Mouse (Mus musculus) neural tube, embryonic 12.5 days (tissue): ENCODE measurements around the gene Phf13. TPM values are rescaled to one million over a fixed set of nuclear protein-coding genes. Genes with fewer than 3 reads are reported as not detected.
A peak's percentile ranks its signal among the peaks of the same experiment; 100 is the strongest.

Experiments
- ATAC-seq: fragments of 200-750 bp; cut with Nextera tagmentation; 2 replicates; pipeline ENCODE4 v1.8.0; 2017; ENCODE audit warnings: low read depth, mild to moderate bottlenecking, moderate TSS enrichment, moderate library complexity; ENCODE audit not compliant: low FRiP score
- H3K27ac ChIP-seq: fragments of 300-500 bp; sonication (generic); 2 replicates; pipeline ENCODE4 v1.5.1; 2016
- H3K27me3 ChIP-seq: fragments of 300-500 bp; sonication (generic); replicated peaks from 2 replicates; pipeline ENCODE4 v1.6.1; 2016; ENCODE audit warnings: mild to moderate bottlenecking
- H3K36me3 ChIP-seq: fragments of 300-500 bp; sonication (generic); 2 replicates; pipeline ENCODE4 v1.6.1; 2016; ENCODE audit warnings: mild to moderate bottlenecking
- H3K4me1 ChIP-seq: fragments of 300-500 bp; sonication (generic); 2 replicates; pipeline ENCODE4 v1.6.1; 2016
- H3K4me2 ChIP-seq: fragments of 300-500 bp; sonication (generic); replicated peaks from 2 replicates; pipeline ENCODE4 v1.6.1; 2016; ENCODE audit warnings: mild to moderate bottlenecking
- H3K4me3 ChIP-seq: fragments of 300-500 bp; sonication (generic); 2 replicates; pipeline ENCODE4 v1.5.1; 2016
- H3K9ac ChIP-seq: fragments of 300-500 bp; sonication (generic); 2 replicates; pipeline ENCODE4 v1.6.1; 2016; ENCODE audit warnings: mild to moderate bottlenecking
- H3K9me3 ChIP-seq: fragments of 300-500 bp; sonication (generic); 2 replicates; pipeline ENCODE4 v1.6.1; 2016; ENCODE audit warnings: mild to moderate bottlenecking
- WGBS: fragments of 180-500 bp; shearing (Covaris S2); methylation state at CpG from one replicate; pipeline ENCODE4 v1.1.7; 2016; 5-methylcytosine and 5-hydroxymethylcytosine counted together
- polyA plus RNA-seq: library from polyadenylated mRNA; unstranded; fragments of >200 nt; fragmentation: Nextera tagmentation; extraction: Ambion mirVana; gene quantifications from 2 replicates; pipeline ENCODE4 v1.2.1, GENCODE M21; 2016

Phf13 gene
- polyA plus RNA-seq, 1 experiment from 2014 or later = 31.3 TPM

- Histone ChIP-seq H3K4me2 (no peak overlapping the region), H3K4me3 (no peak overlapping the region), H3K4me1 (peaks cover 21% of the 10 kb centered on the region), H3K9ac (no peak overlapping the region), H3K27me3 (no peaks in the 10 kb centered on the region), H3K36me3 (peaks cover 49% of the 10 kb centered on the region), H3K27ac (no peak overlapping the region), H3K9me3 (no peaks in the 10 kb centered on the region)
- WGBS = 62% methylated on average over 17 of the region's 17 CpGs
- ATAC-seq = no peak
Observed at GRCm38 (mm10) chr4:151983043-151983442, 13.0 kb downstream of the Phf13 start.

- Histone ChIP-seq H3K9me3 (no peaks in the 10 kb centered on the region), H3K36me3 (peaks cover 60% of the 10 kb centered on the region), H3K9ac (no peak overlapping the region), H3K4me1 (peaks cover 9% of the 10 kb centered on the region; the same call in 1 of the 2 replicates), H3K4me2 (no peak overlapping the region), H3K27me3 (no peaks in the 10 kb centered on the region), H3K4me3 (no peak overlapping the region), H3K27ac (no peak overlapping the region)
- ATAC-seq = peak; percentile 74
- 17% methylated on average over 5 of the region's 5 CpGs for WGBS
Observed at GRCm38 (mm10) chr4:151981363-151981762, 14.7 kb downstream of the Phf13 start.

- peaks cover 61% of the 10 kb centered on the region for H3K36me3 ChIP-seq
- no peak overlapping the region for H3K4me2 ChIP-seq
- H3K27me3 ChIP-seq = no peaks in the 10 kb centered on the region
- no peak overlapping the region for H3K4me3 ChIP-seq
- H3K9me3 ChIP-seq = no peaks in the 10 kb centered on the region
- H3K27ac ChIP-seq = no peak overlapping the region
- no peak overlapping the region for H3K9ac ChIP-seq
- no peak for ATAC-seq
- H3K4me1 ChIP-seq = peaks cover 2% of the 10 kb centered on the region; the same call in 1 of the 2 replicates
- WGBS = 79% methylated on average over 8 of the region's 8 CpGs
Observed at GRCm38 (mm10) chr4:151980699-151981098, 15.4 kb downstream of the Phf13 start.

- Histone ChIP-seq H3K4me2 (0 out of 2 replicates have a peak overlapping the region, but pooled peaks have one; percentile 0), H3K4me3 (no peak overlapping the region), H3K27me3 (no peaks in the 10 kb centered on the region), H3K9ac (no peak overlapping the region), H3K27ac (no peak overlapping the region), H3K9me3 (no peaks in the 10 kb centered on the region), H3K4me1 (no peaks in the 10 kb centered on the region), H3K36me3 (peaks cover 74% of the 10 kb centered on the region)
- no peak for ATAC-seq
- WGBS = 44% methylated on average over 10 of the region's 10 CpGs
Observed at GRCm38 (mm10) chr4:151977748-151978147, 18.3 kb downstream of the Phf13 start.

GRCm38 (mm10) chr4:151975441-151975840 lies 20.6 kb downstream of the Phf13 start:
- no peak overlapping the region for H3K9ac ChIP-seq
- no peak overlapping the region for H3K27ac ChIP-seq
- peaks cover 69% of the 10 kb centered on the region for H3K36me3 ChIP-seq
- H3K4me3 ChIP-seq = no peak overlapping the region
- H3K4me2 ChIP-seq = no peak overlapping the region
- H3K4me1 ChIP-seq = no peaks in the 10 kb centered on the region
- no peaks in the 10 kb centered on the region for H3K9me3 ChIP-seq
- no peak for ATAC-seq
- 94% methylated on average over 3 of the region's 3 CpGs for WGBS
- H3K27me3 ChIP-seq = no peaks in the 10 kb centered on the region

- H3K4me3 ChIP-seq = no peak overlapping the region
- H3K4me1 ChIP-seq = no peaks in the 10 kb centered on the region
- no peak for ATAC-seq
- H3K9ac ChIP-seq = no peak overlapping the region
- peaks cover 57% of the 10 kb centered on the region for H3K36me3 ChIP-seq
- 76% methylated on average over 10 of the region's 10 CpGs for WGBS
- no peaks in the 10 kb centered on the region for H3K9me3 ChIP-seq
- H3K27me3 ChIP-seq = no peaks in the 10 kb centered on the region
- no peak overlapping the region for H3K27ac ChIP-seq
- no peak overlapping the region for H3K4me2 ChIP-seq
Observed at GRCm38 (mm10) chr4:151972221-151972967, 23.7 kb downstream of the Phf13 start.

GRCm38 (mm10) chr4:151968204-151968921 lies 27.7 kb downstream of the Phf13 start:
- Histone ChIP-seq H3K9ac (no peak overlapping the region), H3K4me2 (no peak overlapping the region), H3K27me3 (no peaks in the 10 kb centered on the region), H3K4me1 (no peaks in the 10 kb centered on the region), H3K4me3 (no peak overlapping the region), H3K36me3 (peaks cover 48% of the 10 kb centered on the region), H3K27ac (no peak overlapping the region), H3K9me3 (no peaks in the 10 kb centered on the region)
- no peak for ATAC-seq
- WGBS = 79% methylated on average over 26 of the region's 26 CpGs

GRCm38 (mm10) chr4:151962817-151963216 lies 33.2 kb downstream of the Phf13 start:
- Histone ChIP-seq H3K4me1 (no peaks in the 10 kb centered on the region), H3K4me2 (no peak overlapping the region), H3K36me3 (peaks cover 70% of the 10 kb centered on the region), H3K9me3 (no peaks in the 10 kb centered on the region), H3K9ac (no peak overlapping the region), H3K4me3 (no peak overlapping the region), H3K27ac (no peak overlapping the region), H3K27me3 (no peaks in the 10 kb centered on the region)
- WGBS = 88% methylated on average over 3 of the region's 3 CpGs
- no peak for ATAC-seq

- H3K27ac ChIP-seq = no peak overlapping the region
- no peak overlapping the region for H3K4me2 ChIP-seq
- WGBS = 93% methylated on average over 3 of the region's 3 CpGs
- H3K36me3 ChIP-seq = peaks cover 86% of the 10 kb centered on the region
- no peaks in the 10 kb centered on the region for H3K4me1 ChIP-seq
- no peaks in the 10 kb centered on the region for H3K27me3 ChIP-seq
- no peak overlapping the region for H3K9ac ChIP-seq
- no peak for ATAC-seq
- H3K4me3 ChIP-seq = no peak overlapping the region
- no peaks in the 10 kb centered on the region for H3K9me3 ChIP-seq
Observed at GRCm38 (mm10) chr4:151960513-151960854, 35.6 kb downstream of the Phf13 start.

GRCm38 (mm10) chr4:151959849-151960512 lies 36.1 kb downstream of the Phf13 start:
- WGBS = 93% methylated on average over 11 of the region's 11 CpGs

GRCm38 (mm10) chr4:151957584-151958315 lies 38.3 kb downstream of the Phf13 start:
- 86% methylated on average over 9 of the region's 9 CpGs for WGBS

More at GRCm38 (mm10) chr4:151959849-151960512, 36.1 kb downstream of the Phf13 start:
- Histone ChIP-seq H3K4me3 (no peak overlapping the region), H3K9me3 (no peaks in the 10 kb centered on the region), H3K27me3 (no peaks in the 10 kb centered on the region), H3K27ac (no peak overlapping the region), H3K4me2 (no peak overlapping the region), H3K36me3 (peaks cover 86% of the 10 kb centered on the region), H3K9ac (no peak overlapping the region), H3K4me1 (no peaks in the 10 kb centered on the region)
- ATAC-seq = no peak

GRCm38 (mm10) chr4:151955791-151956190 lies 40.3 kb downstream of the Phf13 start:
- 87% methylated on average over 1 of the region's 1 CpGs for WGBS

More at GRCm38 (mm10) chr4:151957584-151958315, 38.3 kb downstream of the Phf13 start:
- no peaks in the 10 kb centered on the region for H3K9me3 ChIP-seq
- H3K4me3 ChIP-seq = no peak overlapping the region
- H3K9ac ChIP-seq = no peak overlapping the region
- H3K27me3 ChIP-seq = no peaks in the 10 kb centered on the region
- peaks cover 85% of the 10 kb centered on the region for H3K36me3 ChIP-seq
- no peak overlapping the region for H3K27ac ChIP-seq
- no peaks in the 10 kb centered on the region for H3K4me1 ChIP-seq
- H3K4me2 ChIP-seq = no peak overlapping the region
- no peak for ATAC-seq

More at GRCm38 (mm10) chr4:151955791-151956190, 40.3 kb downstream of the Phf13 start:
- no peak overlapping the region for H3K4me2 ChIP-seq
- peaks cover 87% of the 10 kb centered on the region for H3K36me3 ChIP-seq
- no peaks in the 10 kb centered on the region for H3K9me3 ChIP-seq
- H3K27me3 ChIP-seq = no peaks in the 10 kb centered on the region
- ATAC-seq = no peak
- H3K4me3 ChIP-seq = no peak overlapping the region
- H3K27ac ChIP-seq = no peak overlapping the region
- no peak overlapping the region for H3K9ac ChIP-seq
- no peaks in the 10 kb centered on the region for H3K4me1 ChIP-seq
